Mouse (Mus musculus) limb, embryonic 14.5 days (tissue): ENCODE results near the gene Fbxo27. TPM values are rescaled to one million over a fixed set of nuclear protein-coding genes. Genes with fewer than 3 reads are reported as not detected.
A peak's percentile ranks its signal among the peaks of the same experiment; 100 is the strongest.

Source experiments
- ATAC-seq: fragments of 200-750 bp; cut with Nextera tagmentation; 2 replicates; pipeline ENCODE4 v1.8.0; 2017; ENCODE audit warnings: low read depth, moderate number of reproducible peaks, moderate TSS enrichment; ENCODE audit not compliant: low FRiP score
- DNase-seq: peaks from one replicate; pipeline ENCODE4 v3.0.0-alpha.2; 2015; ENCODE audit warnings: low spot score
- H3K27ac ChIP-seq: fragments of 300-500 bp; sonication (generic); replicated peaks from 2 replicates; pipeline ENCODE4 v1.5.1; 2014; ENCODE audit warnings: low read depth, mild to moderate bottlenecking, low read length, moderate library complexity, mixed read lengths
- H3K27me3 ChIP-seq: fragments of 300-500 bp; sonication (generic); 2 replicates; pipeline ENCODE4 v1.6.1; 2014; ENCODE audit warnings: low read length, mixed read lengths; ENCODE audit not compliant: control insufficient read depth, insufficient read depth
- H3K36me3 ChIP-seq: fragments of 300-500 bp; sonication (generic); 2 replicates; pipeline ENCODE4 v1.6.1; 2014; ENCODE audit warnings: mild to moderate bottlenecking, low read length, moderate library complexity, mixed read lengths; ENCODE audit not compliant: control insufficient read depth, insufficient read depth
- H3K4me1 ChIP-seq: fragments of 300-500 bp; sonication (generic); 2 replicates; pipeline ENCODE4 v1.6.1; 2014; ENCODE audit warnings: antibody characterized with exemption, low read length, mixed read lengths; ENCODE audit not compliant: control insufficient read depth, insufficient read depth
- H3K4me2 ChIP-seq: fragments of 300-500 bp; sonication (generic); replicated peaks from 2 replicates; pipeline ENCODE4 v1.6.1; 2014; ENCODE audit warnings: low read depth, mild to moderate bottlenecking, low read length, moderate library complexity; ENCODE audit not compliant: severe bottlenecking
- H3K4me3 ChIP-seq: fragments of 300-500 bp; sonication (generic); replicated peaks from 2 replicates; pipeline ENCODE4 v1.5.1; 2014; ENCODE audit warnings: low read length
- H3K9ac ChIP-seq: fragments of 300-500 bp; sonication (generic); 2 replicates; pipeline ENCODE4 v1.6.1; 2014; ENCODE audit warnings: mild to moderate bottlenecking, low read depth, low read length, moderate library complexity; ENCODE audit not compliant: severe bottlenecking
- H3K9me3 ChIP-seq: fragments of 300-500 bp; sonication (generic); 2 replicates; pipeline ENCODE4 v1.6.1; 2016; ENCODE audit warnings: low read length; ENCODE audit not compliant: control insufficient read depth
- POLR2A ChIP-seq: fragments of 200-500 bp; IDR thresholded peaks from 2 replicates; pipeline ENCODE4 v1.8.0; 2012; ENCODE audit warnings: inconsistent platforms, mild to moderate bottlenecking, moderate library complexity, borderline replicate concordance; ENCODE audit not compliant: insufficient read depth, insufficient read length; ENCODE audit errors: extremely low read depth
- WGBS: fragments of 180-500 bp; shearing (Covaris S2); extraction: QIAGEN DNeasy Blood & Tissue Kit; methylation state at CpG from one replicate; pipeline ENCODE4 v1.1.7; 2014; 5-methylcytosine and 5-hydroxymethylcytosine counted together
- polyA plus RNA-seq, 2 experiments: library from polyadenylated mRNA; depleted of rRNA in 1 of 2; stranded (reverse) in 1 of 2; unstranded in 1 of 2; fragments of >200 nt; fragmentation: Nextera tagmentation in 1 of 2; extraction: Ambion mirVana in 1 of 2; gene quantifications; 2 replicates each; pipeline versions ENCODE4 v1.2.1 to v1.2.3; 2012 to 2014

Fbxo27 gene
- polyA plus RNA-seq, 2 experiments, result 7.4 to 19.5 TPM

GRCm38 (mm10) chr7:28733211-28733610 is 40.6 kb downstream of the Fbxo27 start:
- H3K9ac ChIP-seq, result 0 out of 2 replicates have a peak overlapping the region, but pooled peaks have one; percentile 48
- peaks cover 40% of the 10 kb centered on the region for H3K36me3 ChIP-seq
- ATAC-seq, result no peak
- H3K9me3 ChIP-seq, result 0 out of 2 replicates have a peak, but pooled peaks cover 6% of the 10 kb centered on the region
- WGBS, result 16% methylated on average over 11 of the region's 11 CpGs
- H3K4me1 ChIP-seq, result peaks cover 3% of the 10 kb centered on the region; the same call in 1 of the 2 replicates
- H3K27ac ChIP-seq, result no peak overlapping the region
- no peak for DNase-seq
- no peaks in the 10 kb centered on the region for H3K27me3 ChIP-seq
- peak overlapping the region; percentile 81 for H3K4me2 ChIP-seq
- H3K4me3 ChIP-seq, result peak overlapping the region; percentile 39
- no peak for TF ChIP-seq POLR2A

GRCm38 (mm10) chr7:28735701-28736100 is 43.1 kb downstream of the Fbxo27 start:
- Histone ChIP-seq H3K9me3 (0 out of 2 replicates have a peak, but pooled peaks cover 6% of the 10 kb centered on the region), H3K27me3 (no peaks in the 10 kb centered on the region), H3K4me1 (peaks cover 3% of the 10 kb centered on the region; the same call in 1 of the 2 replicates), H3K27ac (no peak overlapping the region), H3K4me3 (no peak overlapping the region), H3K4me2 (no peak overlapping the region), H3K9ac (no peak overlapping the region), H3K36me3 (peaks cover 41% of the 10 kb centered on the region)
- ATAC-seq (no peak), DNase-seq (no peak)
- TF ChIP-seq POLR2A, result no peak
- 76% methylated on average over 6 of the region's 6 CpGs for WGBS

DNA sequence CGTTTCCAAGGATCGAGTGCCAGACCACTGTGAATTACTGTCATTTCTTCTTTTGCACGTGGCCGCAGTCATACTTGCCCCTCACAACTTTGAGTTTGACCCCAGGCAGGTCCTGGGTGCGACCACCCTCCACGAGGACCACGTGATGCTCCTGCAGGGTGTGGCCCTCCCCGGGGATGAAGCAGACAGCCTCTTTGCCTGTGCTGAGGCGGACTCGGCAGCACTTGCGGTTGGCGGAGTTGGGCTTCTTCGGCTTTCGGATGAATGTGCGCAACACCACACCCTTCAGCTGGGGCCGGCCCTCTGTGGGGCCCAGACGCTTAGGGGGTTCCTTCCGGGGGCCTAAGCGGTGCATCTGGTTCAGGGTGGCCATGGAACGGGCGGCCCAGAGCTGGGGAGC is 47.2 kb downstream of the Fbxo27 start:
- no peak overlapping the region for H3K4me3 ChIP-seq
- no peaks in the 10 kb centered on the region for H3K9me3 ChIP-seq
- no peak for DNase-seq
- no peaks in the 10 kb centered on the region for H3K27me3 ChIP-seq
- no peak for ATAC-seq
- no peak for TF ChIP-seq POLR2A
- WGBS, result 93% methylated on average over 21 of the region's 21 CpGs
- peaks cover 7% of the 10 kb centered on the region; the same call in 1 of the 2 replicates for H3K4me1 ChIP-seq
- H3K4me2 ChIP-seq, result no peak overlapping the region
- no peak overlapping the region for H3K9ac ChIP-seq
- peaks cover 38% of the 10 kb centered on the region for H3K36me3 ChIP-seq
- no peak overlapping the region for H3K27ac ChIP-seq

DNA sequence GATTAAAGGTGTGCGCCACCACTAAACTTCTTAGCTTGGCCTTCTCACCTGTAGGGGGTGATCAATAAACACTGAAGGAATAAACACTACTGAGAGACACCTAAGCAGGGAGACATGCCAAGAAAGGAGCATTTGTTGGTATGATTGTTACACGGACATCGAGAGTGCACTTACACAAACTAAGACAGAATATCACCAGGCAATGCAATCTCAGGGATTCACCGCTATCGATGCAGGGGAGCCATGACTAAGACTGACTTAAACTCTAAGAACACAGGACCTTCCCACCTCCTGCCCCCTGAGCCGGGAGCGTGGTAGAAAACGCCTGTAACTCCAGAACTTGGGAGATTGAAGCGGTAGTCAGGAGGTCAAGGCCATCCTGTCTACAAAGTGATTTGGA is 48.3 kb downstream of the Fbxo27 start:
- DNase-seq (no peak), ATAC-seq (no peak)
- peaks cover 7% of the 10 kb centered on the region; the same call in 1 of the 2 replicates for H3K4me1 ChIP-seq
- peak overlapping the region; percentile 75 for H3K9ac ChIP-seq
- no peak for TF ChIP-seq POLR2A
- H3K4me2 ChIP-seq, result peak overlapping the region; percentile 85
- H3K9me3 ChIP-seq, result no peaks in the 10 kb centered on the region
- no peaks in the 10 kb centered on the region for H3K27me3 ChIP-seq
- H3K27ac ChIP-seq, result peak overlapping the region; percentile 49
- 42% methylated on average over 9 of the region's 9 CpGs for WGBS
- H3K36me3 ChIP-seq, result peaks cover 39% of the 10 kb centered on the region
- peak overlapping the region; percentile 57 for H3K4me3 ChIP-seq

GRCm38 (mm10) chr7:28741368-28741708 is 48.7 kb downstream of the Fbxo27 start:
- Histone ChIP-seq H3K4me3 (peak overlapping the region; percentile 57), H3K4me1 (peaks cover 7% of the 10 kb centered on the region; the same call in 1 of the 2 replicates), H3K27me3 (no peaks in the 10 kb centered on the region), H3K27ac (peak overlapping the region; percentile 49), H3K4me2 (peak overlapping the region; percentile 85), H3K36me3 (peaks cover 39% of the 10 kb centered on the region), H3K9ac (peak overlapping the region; percentile 75), H3K9me3 (no peaks in the 10 kb centered on the region)
- DNase-seq, result no peak
- ATAC-seq, result peak; percentile 4
- TF ChIP-seq POLR2A, result no peak
- WGBS, result 2% methylated on average over 13 of the region's 13 CpGs
